29 mouse cellular contexts compared by ENCODE assay signal in the genomic region with DNA sequence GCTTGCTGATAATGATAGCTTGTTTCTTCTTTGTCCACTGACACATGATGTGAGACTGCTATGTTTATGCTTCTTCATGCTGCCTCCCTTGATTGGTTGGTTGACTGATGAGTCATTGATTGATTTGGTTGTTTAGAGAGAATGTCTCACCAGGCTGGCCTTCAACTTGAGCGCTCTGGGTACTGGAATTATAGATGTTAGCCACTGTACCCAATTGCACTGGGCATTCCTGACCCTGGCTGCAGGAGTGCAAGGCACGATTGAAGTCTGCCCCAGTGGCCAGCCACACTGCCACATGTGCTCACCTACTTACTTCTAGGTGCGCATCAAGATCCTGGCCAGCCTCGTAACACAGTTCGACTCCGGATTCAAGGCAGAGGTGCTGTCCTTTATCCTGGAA. TPM values are rescaled to one million over a fixed set of nuclear protein-coding genes. Genes with fewer than 3 reads are reported as not detected.
DNase-seq lines count a peak whose midpoint lies in the region; ATAC-seq and TF ChIP-seq lines count a peak whose summit lies in the region.
"Had no signal": no experiment of that assay in that cellular context is flagged by ENCODE, and none has a peak within 500 bp of the region (broad histone marks: within the 10 kb centered on the region; RNA-seq: fewer than 3 reads in every experiment).

No protein-coding gene starts in this region.

- 93% methylated on average over 6 of the region's 6 CpGs for WGBS in liver, postnatal 0 days (ENCODE audit: insufficient replicate concordance)
- WGBS in liver, embryonic 12.5 days (ENCODE audit: insufficient replicate concordance) = 93% methylated on average over 6 of the region's 6 CpGs

- no peaks in the 10 kb centered on the region for H3K9me3 ChIP-seq in liver, postnatal 0 days (ENCODE audit: low read length)
- no peaks in the 10 kb centered on the region for H3K9me3 ChIP-seq in liver, embryonic 12.5 days (replicated peaks)
- H3K9me3 ChIP-seq: embryonic facial prominence, embryonic 13.5 days; embryonic facial prominence, embryonic 15.5 days; forebrain, embryonic 10.5 days; forebrain, embryonic 12.5 days had no signal

- no peaks in the 10 kb centered on the region for H3K27me3 ChIP-seq in liver, postnatal 0 days (ENCODE audit: insufficient read depth, low read length)
- H3K27me3 ChIP-seq in liver, embryonic 12.5 days (replicated peaks) = no peaks in the 10 kb centered on the region
- H3K27me3 ChIP-seq: embryonic facial prominence, embryonic 13.5 days; embryonic facial prominence, embryonic 15.5 days; forebrain, embryonic 12.5 days; Patski had no signal

- no peak overlapping the region for H3K9ac ChIP-seq in liver, postnatal 0 days (replicated peaks)
- H3K9ac ChIP-seq in liver, embryonic 12.5 days = no peak overlapping the region
- H3K9ac ChIP-seq: embryonic facial prominence, embryonic 13.5 days; embryonic facial prominence, embryonic 15.5 days; forebrain, embryonic 12.5 days had no signal

- H3K27ac ChIP-seq in liver, postnatal 0 days (ENCODE audit: low read depth) = no peak overlapping the region
- H3K27ac ChIP-seq in liver, embryonic 12.5 days = no peak overlapping the region
- H3K27ac ChIP-seq: embryonic facial prominence, embryonic 13.5 days; embryonic facial prominence, embryonic 15.5 days; forebrain, embryonic 10.5 days; forebrain, embryonic 12.5 days had no signal

- DNase-seq in adrenal gland, adult (ENCODE audit: inconsistent age in 2 of 2, low spot score in 1 of 2) = peak; percentile 60 to 81
- DNase-seq in adrenal gland, postnatal 10 days = no peak
- DNase-seq in adrenal gland, adult 8-10 months = peak; percentile 50
- DNase-seq in adrenal gland, postnatal 4 days (ENCODE audit: low spot score in 2 of 2) = no peak
- no peak for DNase-seq in liver, postnatal 0 days
- peak; percentile 54 to 56 for DNase-seq in adrenal gland, postnatal 36 days
- no peak for DNase-seq in spleen, postnatal 36 days (ENCODE audit: low spot score in 2 of 2)
- DNase-seq: cerebellum, adult 11 months; cerebellum, adult 18-20 months; cerebellum, adult 8-10 months; cerebellum, adult 9-11 months; cerebellum, postnatal 14 days; cerebellum, postnatal 36 days; embryo, embryonic 11 days had no signal

- H3K36me3 ChIP-seq in liver, postnatal 0 days (replicated peaks; ENCODE audit: insufficient read depth, low read length) = peaks cover 87% of the 10 kb centered on the region
- H3K36me3 ChIP-seq in liver, embryonic 12.5 days = peaks cover 100% of the 10 kb centered on the region

- no peaks in the 10 kb centered on the region for H3K4me1 ChIP-seq in liver, postnatal 0 days (ENCODE audit: insufficient read depth)
- H3K4me1 ChIP-seq in liver, embryonic 12.5 days = no peaks in the 10 kb centered on the region
- H3K4me1 ChIP-seq: embryonic facial prominence, embryonic 13.5 days; embryonic facial prominence, embryonic 15.5 days; forebrain, embryonic 10.5 days; forebrain, embryonic 12.5 days had no signal

- ATAC-seq in liver, postnatal 0 days = peak; percentile 44; the same call in 1 of the 2 replicates
- ATAC-seq in liver, embryonic 12.5 days = no peak
- ATAC-seq: activated CD4-positive, CD25-positive, alpha-beta regulatory T cell, adult 4 months; forebrain, embryonic 14.5 days; forebrain, embryonic 16.5 days; Patski had no signal

- no peak overlapping the region for H3K4me2 ChIP-seq in liver, postnatal 0 days (ENCODE audit: low read depth, low read length)
- no peak overlapping the region for H3K4me2 ChIP-seq in liver, embryonic 12.5 days
- H3K4me2 ChIP-seq: embryonic facial prominence, embryonic 13.5 days; embryonic facial prominence, embryonic 15.5 days; forebrain, embryonic 12.5 days had no signal

- TF ChIP-seq EP300 in liver, postnatal 0 days (IDR thresholded peaks at IDR 0.05; ENCODE audit: low read depth) = no peak

- no peak overlapping the region for H3K4me3 ChIP-seq in liver, postnatal 0 days (ENCODE audit: low read depth, low read length)
- H3K4me3 ChIP-seq in liver, embryonic 12.5 days = no peak overlapping the region
- H3K4me3 ChIP-seq: embryonic facial prominence, embryonic 13.5 days; embryonic facial prominence, embryonic 15.5 days; erythroblast, embryonic 14.5 days; forebrain, embryonic 10.5 days; forebrain, embryonic 12.5 days had no signal

- no peak for TF ChIP-seq CTCF in liver, postnatal 0 days (IDR thresholded peaks at IDR 0.05; ENCODE audit: low read depth)

RNA-seq across cellular contexts. Expression of a gene that starts 9.9 kb away (rescaled TPM):
- not detected for total RNA-seq in adrenal gland, postnatal 10 days (2021)
- under 1 TPM in 1 of 4 experiments, not detected in 3; 0.24 TPM for total RNA-seq in adrenal gland, adult 8-10 months (2022)
- not detected for total RNA-seq in adrenal gland, postnatal 4 days (2021)
- not detected in 2 replicates for polyA plus RNA-seq in liver, postnatal 0 days (2015; fragmentation: Nextera tagmentation; extraction: Ambion mirVana)
- not detected in 2 replicates for polyA plus RNA-seq in liver, embryonic 12.5 days (2016; fragmentation: Nextera tagmentation; extraction: Ambion mirVana)
- not detected for total RNA-seq in adrenal gland, postnatal 36 days (2021)
- total RNA-seq: common myeloid progenitor, adult 5-6 weeks had no signal
- polyA plus RNA-seq: activated CD4-positive, CD25-positive, alpha-beta regulatory T cell, adult 4 months; embryonic facial prominence, embryonic 11.5 days; embryonic facial prominence, embryonic 13.5 days; embryonic facial prominence, embryonic 15.5 days; erythroblast, embryonic 14.5 days; forebrain, embryonic 10.5 days; forebrain, embryonic 12.5 days; forebrain, embryonic 14.5 days; Patski had no signal

RNA-seq across cellular contexts. Expression of a gene that starts 20.4 kb away (rescaled TPM):
- total RNA-seq in adrenal gland, postnatal 10 days (2021) = 10 to 100 TPM; 78.0 to 89.0 TPM
- 100 to 1,000 TPM; 110 to 113 (median 111) TPM for total RNA-seq in adrenal gland, adult 8-10 months (2022)
- total RNA-seq in adrenal gland, postnatal 4 days (2021) = 100 to 1,000 TPM; 109 to 119 TPM
- 6.9 and 7.1 TPM in 2 replicates for polyA plus RNA-seq in liver, postnatal 0 days (2015; fragmentation: Nextera tagmentation; extraction: Ambion mirVana)
- 30.3 and 33.3 TPM in 2 replicates for polyA plus RNA-seq in liver, embryonic 12.5 days (2016; fragmentation: Nextera tagmentation; extraction: Ambion mirVana)
- total RNA-seq in adrenal gland, postnatal 36 days (2021) = 100 to 1,000 TPM in 1 of 2 experiments, 10 to 100 TPM in 1; 88.7 to 102 TPM

RNA-seq across cellular contexts. Expression of a gene that starts 21.3 kb away (rescaled TPM):
- 10 to 100 TPM in 1 of 2 experiments, 1 to 10 TPM in 1; 4.8 to 14.0 TPM for total RNA-seq in adrenal gland, postnatal 10 days (2021)
- total RNA-seq in adrenal gland, adult 8-10 months (2022) = under 1 TPM in 1 of 4 experiments, not detected in 3; 0.12 TPM
- total RNA-seq in adrenal gland, postnatal 4 days (2021) = 1 to 10 TPM in 1 of 2 experiments, under 1 TPM in 1; 0.50 to 4.5 TPM
- 61.0 and 84.0 TPM in 2 replicates for polyA plus RNA-seq in liver, postnatal 0 days (2015; fragmentation: Nextera tagmentation; extraction: Ambion mirVana)
- polyA plus RNA-seq in liver, embryonic 12.5 days (2016; fragmentation: Nextera tagmentation; extraction: Ambion mirVana) = 25.3 and 26.6 TPM in 2 replicates
- not detected for total RNA-seq in adrenal gland, postnatal 36 days (2021)
- total RNA-seq: MEL had no signal
- polyA plus RNA-seq: brain, embryonic 14.5 days; embryonic facial prominence, embryonic 11.5 days; forebrain, embryonic 10.5 days; forebrain, embryonic 12.5 days; forebrain, embryonic 14.5 days; forebrain, embryonic 16.5 days; frontal cortex, adult 2 months had no signal

RNA-seq across cellular contexts. Expression of a gene that starts 31.4 kb away (rescaled TPM):
- total RNA-seq in adrenal gland, postnatal 10 days (2021) = 10 to 100 TPM; 43.5 to 48.4 TPM
- 10 to 100 TPM; 54.9 to 74.1 (median 62.4) TPM for total RNA-seq in adrenal gland, adult 8-10 months (2022)
- total RNA-seq in adrenal gland, postnatal 4 days (2021) = 10 to 100 TPM; 67.0 to 70.3 TPM
- 3.2 and 4.6 TPM in 2 replicates for polyA plus RNA-seq in liver, postnatal 0 days (2015; fragmentation: Nextera tagmentation; extraction: Ambion mirVana)
- polyA plus RNA-seq in liver, embryonic 12.5 days (2016; fragmentation: Nextera tagmentation; extraction: Ambion mirVana) = 7.4 and 7.9 TPM in 2 replicates
- total RNA-seq in adrenal gland, postnatal 36 days (2021) = 10 to 100 TPM; 53.8 to 57.1 TPM
- polyA plus RNA-seq: activated CD4-positive, CD25-positive, alpha-beta regulatory T cell, adult 4 months had no signal

RNA-seq across cellular contexts. Expression of a gene that starts 39.0 kb away (rescaled TPM):
- 10 to 100 TPM; 51.8 to 93.9 TPM for total RNA-seq in adrenal gland, postnatal 10 days (2021)
- 100 to 1,000 TPM; 118 to 287 (median 209) TPM for total RNA-seq in adrenal gland, adult 8-10 months (2022)
- total RNA-seq in adrenal gland, postnatal 4 days (2021) = 10 to 100 TPM; 70.0 to 74.7 TPM
- 14.2 and 17.6 TPM in 2 replicates for polyA plus RNA-seq in liver, postnatal 0 days (2015; fragmentation: Nextera tagmentation; extraction: Ambion mirVana)
- polyA plus RNA-seq in liver, embryonic 12.5 days (2016; fragmentation: Nextera tagmentation; extraction: Ambion mirVana) = 8.5 and 9.8 TPM in 2 replicates
- 100 to 1,000 TPM in 1 of 2 experiments, 10 to 100 TPM in 1; 81.5 to 110 TPM for total RNA-seq in adrenal gland, postnatal 36 days (2021)
- polyA plus RNA-seq: activated CD4-positive, CD25-positive, alpha-beta regulatory T cell, adult 4 months had no signal

Comparison
In these comparisons a context has a peak if more than half of its experiments do, and no peak if none do; other contexts are left out.
1. DNase-seq: peak in adrenal gland, adult (2 of 2), adrenal gland, adult 8-10 months (single experiment) and adrenal gland, postnatal 36 days (2 of 2); none in adrenal gland, postnatal 10 days (single experiment), adrenal gland, postnatal 4 days (0 of 2), liver, postnatal 0 days (single experiment) and spleen, postnatal 36 days (0 of 2).